Mouse (Mus musculus): ENCODE results near the gene Tmem178. TPM values are rescaled to one million over a fixed set of nuclear protein-coding genes. Genes with fewer than 3 reads are reported as not detected.

Gene Tmem178
- polyA plus RNA-seq, 1 experiment from 2014 or later: 23.1 TPM

DNA sequence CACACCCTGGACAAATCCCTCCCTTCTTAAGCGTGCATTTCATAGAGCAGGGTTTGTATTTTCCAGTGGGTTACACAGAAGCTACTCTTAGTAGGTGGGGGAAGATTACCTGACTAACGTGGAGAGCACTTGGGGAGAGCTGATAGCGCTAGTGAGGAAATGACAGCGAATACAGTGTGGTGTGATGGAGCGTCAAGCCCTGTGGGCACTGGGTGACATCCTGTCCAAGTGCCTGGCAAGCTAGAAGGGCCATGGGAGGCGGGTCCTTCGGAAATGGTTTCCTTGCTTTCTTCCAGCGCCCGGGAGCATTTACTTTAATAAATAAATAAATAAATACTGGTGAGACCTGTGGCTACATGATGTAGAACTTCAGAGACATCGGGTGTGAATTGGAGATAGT, 5.5 kb downstream of the Tmem178 start:
- DNase-seq (ENCODE audit: low spot score) (no peak), ATAC-seq (no peak)
- H3K4me3 ChIP-seq (ENCODE audit: low read depth, low read length): no peak overlapping the region
- no peaks in the 10 kb centered on the region for H3K27me3 ChIP-seq (replicated peaks; ENCODE audit: insufficient read depth, low read length)
- H3K27ac ChIP-seq (ENCODE audit: low read length): no peak overlapping the region
- H3K9me3 ChIP-seq (ENCODE audit: low read length): no peaks in the 10 kb centered on the region
- TF ChIP-seq CTCF (IDR thresholded peaks at IDR 0.05) (no peak), EP300 (IDR thresholded peaks at IDR 0.05) (no peak)
- WGBS: 74% methylated on average over 10 of the region's 10 CpGs
- no peak overlapping the region for H3K9ac ChIP-seq (replicated peaks; ENCODE audit: low read depth)
- H3K4me1 ChIP-seq (ENCODE audit: insufficient read depth, low read depth, low read length): no peaks in the 10 kb centered on the region
- H3K36me3 ChIP-seq (ENCODE audit: insufficient read depth, low read length): no peaks in the 10 kb centered on the region
- H3K4me2 ChIP-seq (replicated peaks; ENCODE audit: low read depth, low read length): no peak overlapping the region

DNA sequence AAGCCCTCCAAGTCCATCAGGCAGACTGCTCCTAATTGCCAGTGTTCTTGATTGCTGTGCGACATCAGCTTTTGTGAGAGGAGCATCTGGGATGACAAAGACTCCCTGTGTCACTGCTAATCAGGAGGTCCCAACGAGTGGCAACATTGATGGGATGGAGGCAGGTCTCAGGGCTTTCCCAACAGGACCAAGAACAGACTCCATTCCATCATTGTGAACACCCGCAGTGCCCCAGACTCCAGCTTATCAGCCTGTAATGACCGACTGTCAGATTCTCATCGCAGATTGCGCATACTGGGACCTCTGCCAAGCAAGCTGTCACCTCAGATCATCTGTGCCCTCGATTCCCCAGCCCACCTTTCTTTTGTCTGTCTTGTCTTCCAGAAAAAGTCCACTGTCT, 7.9 kb downstream of the Tmem178 start:
- ATAC-seq: no peak
- Histone ChIP-seq H3K4me1 (ENCODE audit: insufficient read depth, low read depth, low read length) (no peaks in the 10 kb centered on the region), H3K27me3 (replicated peaks; ENCODE audit: insufficient read depth, low read length) (no peaks in the 10 kb centered on the region), H3K27ac (ENCODE audit: low read length) (no peak overlapping the region), H3K4me2 (replicated peaks; ENCODE audit: low read depth, low read length) (no peak overlapping the region), H3K36me3 (ENCODE audit: insufficient read depth, low read length) (no peaks in the 10 kb centered on the region), H3K9ac (replicated peaks; ENCODE audit: low read depth) (no peak overlapping the region), H3K4me3 (ENCODE audit: low read depth, low read length) (no peak overlapping the region), H3K9me3 (ENCODE audit: low read length) (no peaks in the 10 kb centered on the region)
- DNase-seq (ENCODE audit: low spot score): no peak
- TF ChIP-seq CTCF (IDR thresholded peaks at IDR 0.05): no peak
- TF ChIP-seq EP300 (IDR thresholded peaks at IDR 0.05): no peak
- 52% methylated on average over 7 of the region's 7 CpGs for WGBS

DNA sequence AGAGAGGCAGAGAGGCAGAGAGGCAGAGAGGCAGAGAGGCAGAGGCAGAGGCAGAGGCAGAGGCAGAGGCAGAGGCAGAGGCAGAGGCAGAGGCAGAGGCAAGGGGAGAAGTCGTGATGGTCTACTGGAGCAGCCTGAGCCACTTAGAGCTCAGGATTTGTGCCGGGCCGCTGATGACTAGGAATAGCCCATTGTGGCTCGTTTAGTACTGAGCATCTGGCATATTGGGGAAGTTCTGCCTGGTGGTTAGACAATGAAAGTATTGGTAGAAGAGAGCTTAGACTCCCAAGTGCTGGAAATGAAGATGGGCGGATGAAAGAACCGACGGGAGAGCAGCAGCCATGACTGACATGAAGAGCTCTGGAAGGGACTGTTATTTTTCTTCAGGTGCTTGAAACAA, 11.0 kb downstream of the Tmem178 start:
- WGBS: 74% methylated on average over 7 of the region's 7 CpGs
- DNase-seq (ENCODE audit: low spot score) (no peak), ATAC-seq (no peak)
- Histone ChIP-seq H3K27me3 (replicated peaks; ENCODE audit: insufficient read depth, low read length) (no peaks in the 10 kb centered on the region), H3K4me3 (ENCODE audit: low read depth, low read length) (no peak overlapping the region), H3K9me3 (ENCODE audit: low read length) (no peaks in the 10 kb centered on the region), H3K27ac (ENCODE audit: low read length) (no peak overlapping the region), H3K9ac (replicated peaks; ENCODE audit: low read depth) (no peak overlapping the region), H3K4me1 (ENCODE audit: insufficient read depth, low read depth, low read length) (no peaks in the 10 kb centered on the region), H3K36me3 (ENCODE audit: insufficient read depth, low read length) (no peaks in the 10 kb centered on the region), H3K4me2 (replicated peaks; ENCODE audit: low read depth, low read length) (no peak overlapping the region)
- TF ChIP-seq EP300 (IDR thresholded peaks at IDR 0.05) (no peak), CTCF (IDR thresholded peaks at IDR 0.05) (no peak)

DNA sequence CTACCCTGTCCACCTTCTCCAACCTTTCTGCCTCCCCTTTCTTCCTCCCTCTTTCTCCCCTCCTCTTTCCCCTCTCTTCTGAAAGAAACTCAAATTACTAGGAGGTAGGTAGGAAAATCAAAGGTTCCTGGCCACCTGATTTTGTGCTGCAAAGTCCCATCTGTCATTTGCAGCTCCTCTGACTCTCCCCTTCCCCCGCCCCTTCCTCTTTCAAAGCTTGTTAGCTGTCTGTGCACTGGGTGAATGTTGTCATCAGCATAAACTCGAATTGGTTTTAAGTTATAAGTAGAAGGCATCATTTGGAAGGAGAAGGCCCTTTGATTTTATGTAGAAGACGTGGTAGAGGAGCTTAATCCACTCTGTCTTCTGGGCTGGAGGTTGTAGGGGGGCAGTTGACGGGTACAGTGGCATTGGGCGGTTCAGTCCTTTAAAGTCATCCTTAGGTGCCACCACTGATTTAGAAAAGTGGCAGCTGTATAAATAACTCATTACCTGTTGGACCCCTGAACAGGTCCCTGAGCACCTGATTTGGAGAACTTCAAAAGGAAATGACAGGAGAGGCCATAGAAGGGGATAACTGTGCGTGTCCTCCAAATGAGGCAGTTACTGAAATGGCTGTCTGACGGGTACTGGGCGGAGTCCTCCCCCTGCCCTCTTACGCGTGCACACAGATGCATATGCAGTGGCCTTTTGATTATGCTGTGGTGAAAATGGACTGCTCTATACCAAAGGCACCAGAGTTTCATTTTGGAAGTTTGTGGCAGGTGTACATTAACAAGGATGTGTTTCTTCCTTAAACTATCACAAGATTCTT, 11.8 kb downstream of the Tmem178 start:
- DNase-seq (ENCODE audit: low spot score): no peak
- Histone ChIP-seq H3K36me3 (ENCODE audit: insufficient read depth, low read length) (no peaks in the 10 kb centered on the region), H3K9ac (replicated peaks; ENCODE audit: low read depth) (no peak overlapping the region), H3K27me3 (replicated peaks; ENCODE audit: insufficient read depth, low read length) (no peaks in the 10 kb centered on the region), H3K4me1 (ENCODE audit: insufficient read depth, low read depth, low read length) (no peaks in the 10 kb centered on the region), H3K9me3 (ENCODE audit: low read length) (no peaks in the 10 kb centered on the region), H3K27ac (ENCODE audit: low read length) (no peak overlapping the region), H3K4me3 (ENCODE audit: low read depth, low read length) (no peak overlapping the region), H3K4me2 (replicated peaks; ENCODE audit: low read depth, low read length) (no peak overlapping the region)
- no peak for TF ChIP-seq EP300 (IDR thresholded peaks at IDR 0.05)
- no peak for TF ChIP-seq CTCF (IDR thresholded peaks at IDR 0.05)
- WGBS: 82% methylated on average over 10 of the region's 10 CpGs
- no peak for ATAC-seq

DNA sequence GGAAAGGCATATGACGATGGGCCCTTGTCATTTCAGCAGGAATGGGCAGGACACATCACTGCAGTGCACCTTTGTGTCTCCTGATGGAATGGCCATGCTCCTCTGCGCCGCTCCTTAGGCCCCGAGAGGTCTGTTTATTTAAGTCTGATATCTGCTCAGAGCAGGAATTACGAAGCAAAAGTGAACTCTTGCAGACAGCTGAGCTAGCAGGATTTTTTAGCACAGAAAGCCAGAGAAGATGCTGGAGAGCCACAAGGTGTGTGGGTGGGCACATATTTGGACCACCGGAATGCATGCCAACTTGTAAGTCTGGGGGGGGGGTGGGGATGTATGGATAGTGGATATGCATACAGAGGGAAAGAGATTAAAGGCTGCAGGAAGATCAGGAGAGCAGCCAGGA, 13.9 kb downstream of the Tmem178 start:
- no peaks in the 10 kb centered on the region for H3K27me3 ChIP-seq (replicated peaks; ENCODE audit: insufficient read depth, low read length)
- no peaks in the 10 kb centered on the region for H3K9me3 ChIP-seq (ENCODE audit: low read length)
- DNase-seq (ENCODE audit: low spot score) (no peak), ATAC-seq (no peak)
- H3K27ac ChIP-seq (ENCODE audit: low read length): no peak overlapping the region
- TF ChIP-seq CTCF (IDR thresholded peaks at IDR 0.05): no peak
- H3K4me1 ChIP-seq (ENCODE audit: insufficient read depth, low read depth, low read length): no peaks in the 10 kb centered on the region
- no peak overlapping the region for H3K4me3 ChIP-seq (ENCODE audit: low read depth, low read length)
- H3K4me2 ChIP-seq (replicated peaks; ENCODE audit: low read depth, low read length): no peak overlapping the region
- WGBS: 28% methylated on average over 6 of the region's 6 CpGs
- H3K36me3 ChIP-seq (ENCODE audit: insufficient read depth, low read length): no peaks in the 10 kb centered on the region
- H3K9ac ChIP-seq (replicated peaks; ENCODE audit: low read depth): no peak overlapping the region

DNA sequence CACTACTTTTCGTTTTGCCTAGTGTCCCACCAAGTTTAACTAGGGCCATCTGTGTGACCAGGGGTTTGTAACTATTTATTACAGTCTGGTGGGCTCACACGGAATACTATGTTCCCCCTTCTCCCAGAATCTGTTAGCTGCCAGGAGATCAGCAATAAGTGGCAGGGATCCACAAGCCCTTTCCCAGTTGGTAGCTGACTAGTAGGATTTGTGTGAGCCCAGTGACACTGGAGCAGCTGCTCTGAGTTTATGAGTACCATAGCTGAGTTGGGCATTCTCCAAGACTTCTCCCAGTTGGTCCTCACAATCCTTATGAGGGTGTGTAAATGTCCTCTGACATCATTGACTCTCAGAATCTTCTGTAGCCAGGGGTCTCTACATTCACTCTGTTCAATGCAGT, 15.4 kb downstream of the Tmem178 start:
- H3K36me3 ChIP-seq (ENCODE audit: insufficient read depth, low read length): no peaks in the 10 kb centered on the region
- DNase-seq (ENCODE audit: low spot score) (no peak), ATAC-seq (no peak)
- H3K9me3 ChIP-seq (ENCODE audit: low read length): no peaks in the 10 kb centered on the region
- H3K4me1 ChIP-seq (ENCODE audit: insufficient read depth, low read depth, low read length): no peaks in the 10 kb centered on the region
- H3K27me3 ChIP-seq (replicated peaks; ENCODE audit: insufficient read depth, low read length): no peaks in the 10 kb centered on the region
- H3K27ac ChIP-seq (ENCODE audit: low read length): no peak overlapping the region
- TF ChIP-seq EP300 (IDR thresholded peaks at IDR 0.05) (no peak), CTCF (IDR thresholded peaks at IDR 0.05) (no peak)
- no peak overlapping the region for H3K9ac ChIP-seq (replicated peaks; ENCODE audit: low read depth)
- WGBS: 71% methylated on average over 2 of the region's 2 CpGs
- H3K4me3 ChIP-seq (ENCODE audit: low read depth, low read length): no peak overlapping the region
- no peak overlapping the region for H3K4me2 ChIP-seq (replicated peaks; ENCODE audit: low read depth, low read length)
